Mouse (Mus musculus) stomach, postnatal 0 days (tissue): ENCODE results near the gene Tmie. TPM values are rescaled to one million over a fixed set of nuclear protein-coding genes. Genes with fewer than 3 reads are reported as not detected.

Experiments
- ATAC-seq: fragments of 200-750 bp; cut with Nextera tagmentation; 2 replicates; pipeline ENCODE4 v1.8.0; 2017; ENCODE audit not compliant: low FRiP score, low TSS enrichment
- DNase-seq: peaks from one replicate; pipeline ENCODE4 v3.0.0-alpha.2; 2016; ENCODE audit warnings: low spot score
- H3K27ac ChIP-seq: fragments of 300-500 bp; sonication (generic); replicated peaks from 2 replicates; pipeline ENCODE4 v1.5.1; 2014; ENCODE audit warnings: mild to moderate bottlenecking, control low read depth
- H3K27me3 ChIP-seq: fragments of 300-500 bp; sonication (generic); 2 replicates; pipeline ENCODE4 v1.6.1; 2014; ENCODE audit warnings: low read length; ENCODE audit not compliant: control insufficient read depth, insufficient read depth
- H3K36me3 ChIP-seq: fragments of 300-500 bp; sonication (generic); 2 replicates; pipeline ENCODE4 v1.6.1; 2014; ENCODE audit warnings: low read length, mixed read lengths; ENCODE audit not compliant: control insufficient read depth, insufficient read depth
- H3K4me1 ChIP-seq: fragments of 300-500 bp; sonication (generic); replicated peaks from 2 replicates; pipeline ENCODE4 v1.6.1; 2014; ENCODE audit warnings: antibody characterized with exemption; ENCODE audit not compliant: control insufficient read depth, insufficient read depth
- H3K4me2 ChIP-seq: fragments of 300-500 bp; sonication (generic); replicated peaks from 2 replicates; pipeline ENCODE4 v1.6.1; 2014; ENCODE audit warnings: low read depth, mild to moderate bottlenecking, control low read depth, moderate library complexity
- H3K4me3 ChIP-seq: fragments of 300-500 bp; sonication (generic); 2 replicates; pipeline ENCODE4 v1.5.1; 2014; ENCODE audit warnings: low read depth, low read length, control low read depth
- H3K9ac ChIP-seq: fragments of 300-500 bp; sonication (generic); 2 replicates; pipeline ENCODE4 v1.6.1; 2014; ENCODE audit warnings: mild to moderate bottlenecking, low read length, control low read depth, mixed read lengths
- H3K9me3 ChIP-seq: fragments of 300-500 bp; sonication (generic); 2 replicates; pipeline ENCODE4 v1.6.1; 2016; ENCODE audit warnings: low read length; ENCODE audit not compliant: control insufficient read depth
- CTCF ChIP-seq: IDR thresholded peaks from 2 replicates; pipeline ENCODE4 v1.5.1; 2016; ENCODE audit warnings: antibody characterized with exemption, low read depth, mild to moderate bottlenecking, moderate library complexity
- EP300 ChIP-seq: optimal IDR thresholded peaks from 2 replicates; pipeline ENCODE3; 2016; ENCODE audit warnings: antibody characterized with exemption
- WGBS: fragments of 180-500 bp; shearing (Covaris S2); extraction: QIAGEN DNeasy Blood & Tissue Kit; methylation state at CpG from one replicate; pipeline ENCODE4 v1.1.7; 2014; 5-methylcytosine and 5-hydroxymethylcytosine counted together
- polyA plus RNA-seq: library from polyadenylated mRNA; unstranded; fragments of >200 nt; fragmentation: Nextera tagmentation; extraction: Ambion mirVana; gene quantifications from 2 replicates; pipeline ENCODE4 v1.2.1, GENCODE M21; 2015

The Tmie gene
- polyA plus RNA-seq, 1 experiment from 2014 or later = 1.5 TPM

- Histone ChIP-seq H3K4me2 (no peak overlapping the region), H3K9ac (no peak overlapping the region), H3K36me3 (0 out of 2 replicates have a peak, but pooled peaks cover 2% of the 10 kb centered on the region), H3K4me1 (no peaks in the 10 kb centered on the region), H3K4me3 (no peak overlapping the region), H3K27me3 (no peaks in the 10 kb centered on the region), H3K27ac (no peak overlapping the region), H3K9me3 (no peaks in the 10 kb centered on the region)
- 69% methylated on average over 10 of the region's 10 CpGs for WGBS
- ATAC-seq = no peak
- TF ChIP-seq EP300 (no peak), CTCF (no peak)
- DNase-seq = no peak
Observed at GRCm38 (mm10) chr9:110893429-110893828, 13.5 kb upstream of the Tmie start.

GRCm38 (mm10) chr9:110892552-110892951 lies 12.6 kb upstream of the Tmie start:
- H3K27ac ChIP-seq = no peak overlapping the region
- ATAC-seq (no peak), DNase-seq (no peak)
- 0 out of 2 replicates have a peak, but pooled peaks cover 2% of the 10 kb centered on the region for H3K36me3 ChIP-seq
- no peak overlapping the region for H3K4me2 ChIP-seq
- no peaks in the 10 kb centered on the region for H3K27me3 ChIP-seq
- no peak overlapping the region for H3K9ac ChIP-seq
- no peaks in the 10 kb centered on the region for H3K4me1 ChIP-seq
- no peaks in the 10 kb centered on the region for H3K9me3 ChIP-seq
- WGBS = 86% methylated on average over 3 of the region's 3 CpGs
- TF ChIP-seq CTCF (no peak), EP300 (no peak)
- no peak overlapping the region for H3K4me3 ChIP-seq

- 0 out of 2 replicates have a peak, but pooled peaks cover 2% of the 10 kb centered on the region for H3K36me3 ChIP-seq
- H3K4me1 ChIP-seq = no peaks in the 10 kb centered on the region
- H3K27ac ChIP-seq = no peak overlapping the region
- WGBS = 76% methylated on average over 12 of the region's 12 CpGs
- no peaks in the 10 kb centered on the region for H3K27me3 ChIP-seq
- no peak overlapping the region for H3K4me3 ChIP-seq
- H3K9ac ChIP-seq = no peak overlapping the region
- no peaks in the 10 kb centered on the region for H3K9me3 ChIP-seq
- H3K4me2 ChIP-seq = no peak overlapping the region
- TF ChIP-seq EP300 (no peak), CTCF (no peak)
- DNase-seq (no peak), ATAC-seq (no peak)
Observed at GRCm38 (mm10) chr9:110891077-110891828, 11.3 kb upstream of the Tmie start.

- Histone ChIP-seq H3K4me1 (no peaks in the 10 kb centered on the region), H3K4me2 (no peak overlapping the region), H3K9me3 (no peaks in the 10 kb centered on the region), H3K27ac (no peak overlapping the region), H3K36me3 (0 out of 2 replicates have a peak, but pooled peaks cover 2% of the 10 kb centered on the region), H3K27me3 (no peaks in the 10 kb centered on the region), H3K4me3 (no peak overlapping the region), H3K9ac (no peak overlapping the region)
- TF ChIP-seq CTCF = peak; percentile 55
- TF ChIP-seq EP300 = no peak
- ATAC-seq (peak; percentile 73), DNase-seq (peak; percentile 86)
- 26% methylated on average over 19 of the region's 21 CpGs for WGBS
Observed at GRCm38 (mm10) chr9:110890026-110890783, 10.3 kb upstream of the Tmie start.

GRCm38 (mm10) chr9:110888935-110889334 lies 9.0 kb upstream of the Tmie start:
- no peak for TF ChIP-seq CTCF
- TF ChIP-seq EP300 = no peak
- no peak overlapping the region for H3K27ac ChIP-seq
- no peaks in the 10 kb centered on the region for H3K27me3 ChIP-seq
- no peak overlapping the region for H3K9ac ChIP-seq
- H3K4me3 ChIP-seq = no peak overlapping the region
- ATAC-seq (no peak), DNase-seq (no peak)
- 91% methylated on average over 14 of the region's 14 CpGs for WGBS
- no peaks in the 10 kb centered on the region for H3K4me1 ChIP-seq
- no peak overlapping the region for H3K4me2 ChIP-seq
- peaks cover 2% of the 10 kb centered on the region; the same call in 1 of the 2 replicates for H3K36me3 ChIP-seq
- no peaks in the 10 kb centered on the region for H3K9me3 ChIP-seq
